Mouse (Mus musculus): ENCODE measurements around the gene Pank1.

The Pank1 gene

DNA sequence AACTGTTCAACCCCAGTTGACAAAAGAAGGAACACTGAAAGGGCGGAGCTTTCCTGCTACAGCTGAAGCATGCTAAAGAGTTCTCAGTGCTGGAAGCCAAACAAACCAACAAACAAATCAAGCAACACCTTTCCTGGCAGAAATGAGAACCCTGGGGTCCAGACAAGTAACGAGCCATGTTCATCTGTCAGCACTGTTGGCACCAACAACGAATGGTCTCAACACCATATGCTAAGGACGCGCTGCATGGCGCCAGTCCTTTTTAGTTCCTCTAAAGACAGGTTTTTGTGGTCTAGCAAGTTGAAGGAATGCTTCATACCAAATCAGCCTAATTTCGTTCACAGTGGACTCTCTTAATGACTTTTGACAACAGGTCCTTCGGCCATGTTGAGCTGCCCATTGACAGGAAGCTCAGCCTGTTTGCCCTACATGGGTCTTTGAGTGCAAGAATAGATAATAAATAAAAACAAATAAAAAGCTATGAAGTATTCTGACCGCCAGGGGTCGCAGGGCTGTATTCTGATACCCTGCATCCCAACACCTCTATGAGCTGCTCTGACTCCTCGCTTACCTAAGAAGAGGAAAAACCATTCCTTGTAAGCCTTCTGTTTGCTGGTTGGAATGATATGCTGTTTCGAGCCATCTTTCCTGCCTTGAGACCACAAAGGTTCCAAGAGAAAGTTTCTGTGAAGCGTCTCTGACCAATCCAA is 53.2 kb downstream of the Pank1 start:
- DNase-seq (ENCODE audit: low spot score), result no peak

GRCm38 (mm10) chr19:34819577-34820170 is 59.6 kb downstream of the Pank1 start:
- no peak for DNase-seq (ENCODE audit: low spot score)

DNA sequence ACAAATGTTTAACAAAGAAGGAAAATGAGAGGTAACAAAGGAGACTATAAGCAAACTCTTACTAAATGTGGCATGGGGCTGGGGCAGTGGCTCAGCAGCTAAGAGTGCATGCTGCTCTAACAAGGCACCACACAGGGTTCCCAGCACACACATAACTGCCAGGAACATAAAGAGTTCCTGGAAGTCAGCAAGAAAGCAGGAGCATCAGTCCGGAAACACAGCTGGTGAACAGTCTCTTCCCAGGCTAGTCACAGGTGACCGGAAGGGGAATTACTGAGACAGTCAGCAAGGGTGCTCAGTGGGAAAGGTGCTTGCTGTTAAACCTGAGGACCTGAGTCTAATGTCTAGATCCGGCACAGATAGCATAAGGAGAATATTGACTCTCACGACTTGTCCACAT is 63.9 kb downstream of the Pank1 start:
- no peak for DNase-seq (ENCODE audit: low spot score)

GRCm38 (mm10) chr19:34814696-34815095 is 64.6 kb downstream of the Pank1 start:
- DNase-seq (ENCODE audit: low spot score), result no peak

DNA sequence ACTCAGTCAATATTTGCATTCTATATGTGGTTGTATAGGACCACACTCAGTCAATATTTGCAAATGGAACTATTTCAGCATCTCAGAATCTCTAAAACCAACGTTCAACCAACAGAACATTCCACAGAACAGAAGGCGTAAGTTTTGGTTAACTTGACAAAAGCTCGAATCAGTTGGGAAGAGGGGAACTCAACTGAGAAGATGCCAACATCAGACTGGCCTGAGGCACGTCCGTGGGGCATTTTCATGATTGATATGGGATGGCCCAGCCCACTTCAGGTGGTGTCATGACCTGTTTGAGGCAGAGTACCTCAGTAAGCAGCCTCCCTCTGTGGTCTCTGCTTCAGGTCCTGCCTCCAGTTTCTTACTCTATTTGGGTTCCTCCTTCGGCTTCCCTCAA is 65.3 kb downstream of the Pank1 start:
- DNase-seq (ENCODE audit: low spot score), result no peak

DNA sequence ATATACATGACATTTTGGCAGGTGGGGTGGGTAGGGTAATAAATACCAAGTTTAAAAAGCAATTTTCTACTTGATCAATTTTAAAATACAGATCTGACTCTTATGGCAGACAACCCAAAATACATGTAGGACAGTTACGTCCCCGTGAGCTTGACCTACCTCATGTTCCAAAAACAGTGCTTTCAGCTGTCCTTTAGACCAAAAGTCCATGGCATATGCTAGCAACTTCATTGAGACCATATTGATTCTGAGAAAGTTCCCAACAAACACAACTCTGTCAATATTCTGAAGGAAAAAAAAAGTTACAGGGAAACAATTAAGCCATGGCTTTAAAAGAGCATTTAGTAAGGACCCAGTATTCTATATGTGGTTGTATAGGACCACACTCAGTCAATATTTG is 65.7 kb downstream of the Pank1 start:
- DNase-seq (ENCODE audit: low spot score), result no peak

DNA sequence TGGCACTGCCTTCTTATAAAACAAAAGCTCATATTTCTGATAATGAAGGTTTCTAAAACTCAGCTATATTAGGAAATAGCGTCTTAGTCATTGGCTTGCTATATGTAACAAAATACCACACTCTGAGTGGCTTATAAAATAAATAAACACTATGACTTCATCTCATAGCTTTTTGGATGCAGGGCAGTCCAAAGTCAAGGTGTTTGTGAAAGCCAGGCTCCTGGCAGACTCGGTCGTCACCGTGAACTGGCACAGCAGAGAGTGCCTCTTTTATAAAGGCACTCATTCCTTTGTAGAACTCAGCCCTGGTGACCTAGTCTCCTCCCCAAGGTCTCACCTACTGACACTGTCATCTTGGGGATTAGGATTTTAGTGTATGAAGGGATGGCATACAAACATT is 66.5 kb downstream of the Pank1 start:
- no peak for DNase-seq (ENCODE audit: low spot score)

DNA sequence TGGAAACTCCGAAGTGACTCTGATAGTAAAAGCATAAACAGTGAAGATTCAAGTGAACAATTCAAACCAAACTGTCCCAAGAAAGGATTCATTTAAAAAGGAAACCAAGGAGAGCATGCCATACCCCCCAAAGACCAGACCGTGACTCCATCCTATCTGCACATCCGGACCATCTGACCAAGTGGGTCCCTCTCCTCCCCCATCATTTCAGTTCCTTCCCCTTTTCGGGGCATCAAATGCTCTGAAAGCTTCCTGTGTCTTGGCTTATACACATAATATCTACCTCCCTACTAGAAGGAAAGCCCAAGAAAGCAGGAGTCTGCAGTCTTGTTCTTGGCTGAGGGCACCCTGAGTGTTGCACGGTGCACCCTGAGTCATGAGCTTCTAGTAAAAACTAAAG is 72.1 kb downstream of the Pank1 start:
- DNase-seq (ENCODE audit: low spot score), result no peak

- DNase-seq (ENCODE audit: low spot score), result no peak
Measured at GRCm38 (mm10) chr19:34805071-34805470, 74.2 kb downstream of the Pank1 start.

- DNase-seq (ENCODE audit: low spot score), result no peak
Measured at GRCm38 (mm10) chr19:34804531-34804930, 74.7 kb downstream of the Pank1 start.

GRCm38 (mm10) chr19:34803396-34803795 is 75.9 kb downstream of the Pank1 start:
- no peak for DNase-seq (ENCODE audit: low spot score)

DNA sequence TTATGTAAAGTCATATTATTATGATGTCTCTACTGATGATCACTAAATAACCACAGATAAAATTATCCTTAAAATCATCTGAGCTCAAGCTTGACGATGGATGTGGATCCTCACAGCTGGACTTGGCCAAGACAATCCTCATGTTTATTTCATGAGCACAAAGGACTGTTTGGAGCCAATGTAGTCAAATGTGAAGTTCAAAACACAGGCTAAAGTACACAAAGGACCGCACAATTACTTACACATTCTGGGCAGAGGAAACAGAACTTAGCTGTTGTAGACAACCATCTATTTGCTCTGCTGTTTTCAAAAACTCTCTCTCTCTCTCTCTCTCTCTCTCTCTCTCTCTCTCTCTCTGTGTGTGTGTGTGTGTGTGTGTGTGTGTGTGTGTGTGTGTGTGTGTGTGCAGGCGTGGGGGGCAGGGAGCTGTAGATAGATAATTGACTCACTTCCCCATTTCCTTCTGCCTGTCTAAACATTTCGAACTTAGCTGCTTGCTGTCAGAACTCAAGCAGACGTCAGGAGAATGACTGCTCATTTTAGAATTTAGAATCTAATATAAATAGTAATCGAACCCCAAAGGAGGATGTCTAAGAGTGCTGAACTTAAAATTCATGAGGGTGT is 79.5 kb downstream of the Pank1 start:
- DNase-seq (ENCODE audit: low spot score), result no peak

GRCm38 (mm10) chr19:34796396-34796795 is 82.9 kb downstream of the Pank1 start:
- no peak for DNase-seq (ENCODE audit: low spot score)

DNA sequence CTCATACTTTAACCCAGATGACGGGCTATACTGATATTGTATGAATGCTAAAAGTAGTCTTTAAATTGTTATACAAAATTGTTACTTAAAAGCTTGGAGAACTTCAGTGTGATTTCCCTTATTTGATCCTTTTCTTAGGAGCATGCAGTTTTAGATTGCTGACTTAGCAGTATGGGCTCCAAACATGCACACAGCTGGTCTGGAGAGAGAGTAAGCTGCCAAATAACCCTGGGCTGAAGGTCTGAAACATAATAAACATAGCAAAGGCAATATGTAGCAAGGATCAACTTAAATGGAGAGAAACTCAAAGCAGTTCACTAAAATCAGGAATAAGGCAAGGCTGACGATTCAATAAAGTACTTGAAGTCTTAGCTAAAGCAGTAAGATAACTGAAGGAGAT is 96.8 kb downstream of the Pank1 start:
- no peak for DNase-seq (ENCODE audit: low spot score)

GRCm38 (mm10) chr19:34778993-34779392 is 100.3 kb downstream of the Pank1 start:
- DNase-seq (ENCODE audit: low spot score), result no peak

- no peak for DNase-seq (ENCODE audit: low spot score)
Measured at GRCm38 (mm10) chr19:34778098-34778497, 101.2 kb downstream of the Pank1 start.

DNA sequence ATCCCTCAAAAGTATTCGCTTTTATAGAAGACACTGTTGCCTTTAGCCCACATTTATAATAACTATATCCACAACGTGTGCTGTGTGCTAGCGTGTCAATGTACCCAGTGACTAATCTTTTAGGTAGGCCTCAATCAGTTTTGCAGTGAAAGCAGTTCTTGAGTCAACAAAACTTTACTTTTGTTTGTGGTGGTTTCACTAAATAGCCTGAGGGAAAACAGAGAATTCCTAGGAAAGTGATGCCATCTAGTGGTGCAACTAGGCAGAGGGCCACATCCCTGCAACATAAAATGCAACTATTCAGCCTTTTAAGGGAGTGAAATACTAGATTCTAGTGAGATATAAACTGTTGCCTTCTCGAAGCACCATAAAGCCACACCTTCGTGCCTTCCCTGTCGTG is 106.5 kb downstream of the Pank1 start:
- DNase-seq (ENCODE audit: low spot score), result no peak

GRCm38 (mm10) chr19:34770764-34771163 is 108.5 kb downstream of the Pank1 start:
- no peak for DNase-seq (ENCODE audit: low spot score)

GRCm38 (mm10) chr19:34758754-34759153 is 120.5 kb downstream of the Pank1 start:
- no peak for DNase-seq (ENCODE audit: low spot score)

All from c-Kit-positive CD71-positive TER-119-positive erythroid progenitor cells, embryonic 14.5 days (primary cell).